Comparison of ENCODE assay signal across 8 mouse cellular contexts in the genomic region with DNA sequence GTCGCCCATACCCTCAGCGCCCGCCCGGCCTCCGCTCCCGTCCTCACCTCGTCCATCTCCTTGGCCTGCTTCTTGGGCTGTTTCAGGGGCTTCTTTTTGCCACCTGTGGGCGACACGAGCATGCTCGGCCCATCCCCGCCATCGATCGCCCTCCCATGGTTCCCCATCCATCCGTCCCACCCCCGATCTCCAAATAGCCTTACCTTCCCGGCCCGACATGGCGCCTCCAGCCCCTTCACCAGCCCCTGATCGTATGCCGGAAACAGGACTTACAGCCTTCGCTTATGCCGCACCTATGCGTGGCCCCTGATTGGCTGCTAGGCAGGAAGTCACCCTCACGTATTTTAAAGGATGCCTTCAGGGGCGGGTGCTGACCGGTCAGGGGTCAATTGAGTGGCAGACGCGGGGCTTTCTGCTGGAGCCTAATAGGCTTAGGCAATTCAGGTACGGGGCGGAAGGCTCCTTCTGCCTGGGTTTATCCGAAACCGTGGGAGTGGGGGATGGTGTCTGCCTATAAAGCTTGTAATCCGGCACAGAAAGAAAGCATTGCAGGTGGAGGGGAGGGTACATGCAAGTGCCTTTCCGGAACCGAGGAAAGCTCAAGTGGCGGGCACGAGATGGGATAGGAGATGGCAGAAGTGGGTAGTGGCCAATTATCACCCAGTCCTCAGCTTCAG. TPM values are rescaled to one million over a fixed set of nuclear protein-coding genes. Genes with fewer than 3 reads are reported as not detected.
DNase-seq lines count a peak whose midpoint lies in the region; ATAC-seq and TF ChIP-seq lines count a peak whose summit lies in the region.

TSS of gene Ccdc51 (plus strand) at position 370 of the 677 bp plus-strand sequence.
TSS of gene Tma7 (minus strand) at position 464 of the 677 bp plus-strand sequence.

- DNase-seq in CD4-positive, CD25-positive, alpha-beta regulatory T cell, adult 2 months (ENCODE audit: low read depth, low spot score) = peak; percentile 90
- DNase-seq in brain, embryonic 14.5 days (ENCODE audit: low read depth) = peak; percentile 97
- peak; percentile 87 for DNase-seq in kidney, postnatal 10 days
- DNase-seq in liver, embryonic 11.5 days (ENCODE audit: low spot score) = peak; percentile 85
- peak; percentile 84 to 90 for DNase-seq in spleen, postnatal 4 days (ENCODE audit: low spot score in 2 of 2)

- no peaks in the 10 kb centered on the region for H3K27me3 ChIP-seq in erythroblast, embryonic 14.5 days (ENCODE audit: control insufficient read depth)
- H3K27me3 ChIP-seq in heart, embryonic 13.5 days (replicated peaks) = no peaks in the 10 kb centered on the region
- H3K27me3 ChIP-seq in liver, embryonic 11.5 days (replicated peaks; ENCODE audit: control insufficient read depth, insufficient read depth, low read length) = no peaks in the 10 kb centered on the region
- H3K27me3 ChIP-seq in myocyte (ENCODE audit: control insufficient read depth, insufficient read depth, insufficient read length) = no peaks in the 10 kb centered on the region

- TF ChIP-seq POLR2A in brain, embryonic 14.5 days (IDR thresholded peaks at IDR 0.05; ENCODE audit: borderline replicate concordance, extremely low read depth, insufficient read depth, insufficient read length, poor library complexity, severe bottlenecking) = peak; percentile 56; the same call in 1 of the 2 replicates
- peak; percentile 83 for TF ChIP-seq POLR2A in myocyte (IDR thresholded peaks at IDR 0.05; ENCODE audit: insufficient read length, low read depth)

- peak; percentile 94 for ATAC-seq in heart, embryonic 13.5 days (ENCODE audit: extremely low read depth, insufficient number of reproducible peaks, low FRiP score, low TSS enrichment)
- ATAC-seq in liver, embryonic 11.5 days (replicated peaks; ENCODE audit: low FRiP score) = peak; percentile 98

- H3K4me2 ChIP-seq in heart, embryonic 13.5 days = peak within 1 kb of the TSS; percentile 90
- peak within 1 kb of the TSS; percentile 65 for H3K4me2 ChIP-seq in liver, embryonic 11.5 days
- peak within 1 kb of the TSS; percentile 95 for H3K4me2 ChIP-seq in myocyte (ENCODE audit: low read depth)

- under 1% methylated on average over 37 of the region's 37 CpGs for WGBS in heart, embryonic 13.5 days
- under 1% methylated on average over 37 of the region's 37 CpGs for WGBS in liver, embryonic 11.5 days

- peak within 1 kb of the TSS; percentile 22 for H3ac ChIP-seq in myocyte (ENCODE audit: control insufficient read depth, insufficient read length)

- no peaks in the 10 kb centered on the region for H3K9me3 ChIP-seq in erythroblast, embryonic 14.5 days (ENCODE audit: control insufficient read depth, low read length)
- no peaks in the 10 kb centered on the region for H3K9me3 ChIP-seq in heart, embryonic 13.5 days
- no peaks in the 10 kb centered on the region for H3K9me3 ChIP-seq in liver, embryonic 11.5 days (ENCODE audit: control insufficient read depth, low read length)

- H3K79me2 ChIP-seq in myocyte (ENCODE audit: control insufficient read depth, insufficient read depth) = peaks cover 34% of the 10 kb centered on the region

- H3K4me1 ChIP-seq in erythroblast, embryonic 14.5 days (ENCODE audit: control insufficient read depth) = peaks cover 40% of the 10 kb centered on the region
- H3K4me1 ChIP-seq in heart, embryonic 13.5 days = peaks cover 21% of the 10 kb centered on the region
- peaks cover 17% of the 10 kb centered on the region for H3K4me1 ChIP-seq in liver, embryonic 11.5 days (replicated peaks; ENCODE audit: control insufficient read depth, insufficient read depth, low read length)

- peak within 1 kb of the TSS; percentile 77 for H3K4me3 ChIP-seq in erythroblast, embryonic 14.5 days (replicated peaks)
- peak within 1 kb of the TSS; percentile 89 for H3K4me3 ChIP-seq in heart, embryonic 13.5 days
- peak within 1 kb of the TSS; percentile 84 for H3K4me3 ChIP-seq in liver, embryonic 11.5 days (ENCODE audit: low read depth, low read length)
- peak within 1 kb of the TSS; percentile 90 for H3K4me3 ChIP-seq in myocyte

- peaks cover 30% of the 10 kb centered on the region for H3K36me3 ChIP-seq in erythroblast, embryonic 14.5 days (ENCODE audit: control insufficient read depth)
- peaks cover 30% of the 10 kb centered on the region for H3K36me3 ChIP-seq in heart, embryonic 13.5 days
- H3K36me3 ChIP-seq in liver, embryonic 11.5 days (ENCODE audit: control insufficient read depth, insufficient read depth, low read length) = peaks cover 9% of the 10 kb centered on the region; the same call in 1 of the 2 replicates
- H3K36me3 ChIP-seq in myocyte (ENCODE audit: control insufficient read depth, insufficient read depth) = peaks cover 5% of the 10 kb centered on the region

- TF ChIP-seq CTCF in brain, embryonic 14.5 days (IDR thresholded peaks at IDR 0.05; ENCODE audit: borderline replicate concordance, extremely low read depth, insufficient read depth, insufficient read length) = no peak

- peak within 1 kb of the TSS; percentile 96 for H3K9ac ChIP-seq in heart, embryonic 13.5 days
- peak within 1 kb of the TSS; percentile 81 for H3K9ac ChIP-seq in liver, embryonic 11.5 days (ENCODE audit: low read depth, low read length)

- peak within 1 kb of the TSS; percentile 82 for H3K27ac ChIP-seq in heart, embryonic 13.5 days (replicated peaks)
- peak within 1 kb of the TSS; percentile 60 for H3K27ac ChIP-seq in liver, embryonic 11.5 days (ENCODE audit: low read depth, low read length)

TF ChIP-seq in myocyte, 11 proteins besides CTCF, POLR2A, EP300 and RAD21:
- no peak for TF ChIP-seq E2F4 (IDR thresholded peaks at IDR 0.05; ENCODE audit: insufficient read depth)
- TF ChIP-seq POLR2AphosphoS2 (IDR thresholded peaks at IDR 0.05; ENCODE audit: insufficient read length, low read depth) = peak; percentile 76
TF ChIP-seq in myocyte: peak in this region for 1.

RNA-seq across cellular contexts. Expression of gene Ccdc51, which starts in this region (rescaled TPM):
- 9.7 and 12.5 TPM in 2 replicates for polyA plus RNA-seq in brain, embryonic 14.5 days (2012; rRNA removed)
- 0.84 and 0.85 TPM in 2 replicates for polyA plus RNA-seq in erythroblast, embryonic 14.5 days (2012)
- polyA plus RNA-seq in heart, embryonic 13.5 days (2015; fragmentation: Nextera tagmentation; extraction: Ambion mirVana) = 12.4 and 16.7 TPM in 2 replicates
- polyA plus RNA-seq in liver, embryonic 11.5 days (2014; fragmentation: Nextera tagmentation; extraction: Ambion mirVana) = 21.9 TPM in 2 replicates
- polyA plus RNA-seq in myocyte (2012; fragmentation: generic; extraction: Trizol) = 13.8 TPM

RNA-seq across cellular contexts. Expression of gene Tma7, which starts in this region (rescaled TPM):
- polyA plus RNA-seq in brain, embryonic 14.5 days (2012; rRNA removed) = 161 and 195 TPM in 2 replicates
- 68.0 and 97.9 TPM in 2 replicates for polyA plus RNA-seq in erythroblast, embryonic 14.5 days (2012)
- 568 and 620 TPM in 2 replicates for polyA plus RNA-seq in heart, embryonic 13.5 days (2015; fragmentation: Nextera tagmentation; extraction: Ambion mirVana)
- 716 and 742 TPM in 2 replicates for polyA plus RNA-seq in liver, embryonic 11.5 days (2014; fragmentation: Nextera tagmentation; extraction: Ambion mirVana)
- polyA plus RNA-seq in myocyte (2012; fragmentation: generic; extraction: Trizol) = 271 TPM

Comparison
In these comparisons a context has a peak if more than half of its experiments do, and no peak if none do; other contexts are left out.
1. Peak in every context shown above with its lines: DNase-seq, ATAC-seq, H3K4me3 ChIP-seq and H3K27ac ChIP-seq.